Mouse (Mus musculus) CH12.LX (cell line): ENCODE measurements around the gene Fam185a.

ENCODE experiments used
- CTCF ChIP-seq, 2 experiments: IDR thresholded peaks in 1 of 2; conservative IDR thresholded peaks in 1 of 2; 2 replicates each; pipeline ENCODE4 v1.5.1; 2011 to 2012; ENCODE audit warnings: low read depth in 2 of 2, low read length in 2 of 2, improper control_type of control experiment in 1 of 2, inconsistent platforms in 1 of 2, mild to moderate bottlenecking in 1 of 2, moderate library complexity in 1 of 2
- EP300 ChIP-seq: IDR thresholded peaks from 2 replicates; pipeline ENCODE4 v1.6.1; 2011; ENCODE audit warnings: low read length, improper control_type of control experiment
- POLR2AphosphoS2 ChIP-seq: IDR thresholded peaks from 2 replicates; pipeline ENCODE4 v1.6.1; 2011; ENCODE audit warnings: low read depth, low read length, improper control_type of control experiment
- ZC3H11A ChIP-seq: IDR thresholded peaks from 2 replicates; pipeline ENCODE4 v1.6.1; 2012; ENCODE audit warnings: low read depth, mild to moderate bottlenecking, inconsistent platforms, low read length, improper control_type of control experiment

GRCm38 (mm10) chr5:21439446-21440110, 14.8 kb downstream of the Fam185a start:
- TF ChIP-seq EP300 = no peak
- no peak for TF ChIP-seq POLR2AphosphoS2
- no peak for TF ChIP-seq CTCF (conservative IDR thresholded peaks at IDR 0.05 in 1 of 2, IDR thresholded peaks at IDR 0.05 in 1 of 2; ENCODE audit: low read depth in 2 of 2, low read length in 2 of 2)
- no peak for TF ChIP-seq ZC3H11A
